Mouse (Mus musculus) liver, postnatal 0 days (tissue): ENCODE data around the gene 4933428G20Rik. TPM values are rescaled to one million over a fixed set of nuclear protein-coding genes. Genes with fewer than 3 reads are reported as not detected.

ENCODE experiments used
- ATAC-seq: fragments of 200-750 bp; cut with Nextera tagmentation; 2 replicates; pipeline ENCODE4 v1.8.0; 2017; ENCODE audit warnings: mild to moderate bottlenecking, moderate library complexity
- DNase-seq: peaks from one replicate; pipeline ENCODE4 v3.0.0-alpha.2; 2016
- H3K27ac ChIP-seq: fragments of 300-500 bp; sonication (generic); 2 replicates; pipeline ENCODE4 v1.5.1; 2014; ENCODE audit warnings: antibody characterized with exemption, moderate library complexity, mild to moderate bottlenecking, low read depth
- H3K27me3 ChIP-seq: fragments of 300-500 bp; sonication (generic); 2 replicates; pipeline ENCODE4 v1.6.1; 2014; ENCODE audit warnings: low read length, control low read depth, mixed read lengths; ENCODE audit not compliant: insufficient read depth
- H3K36me3 ChIP-seq: fragments of 300-500 bp; sonication (generic); replicated peaks from 2 replicates; pipeline ENCODE4 v1.6.1; 2014; ENCODE audit warnings: mild to moderate bottlenecking, control low read depth, low read length, moderate library complexity, mixed read lengths; ENCODE audit not compliant: insufficient read depth
- H3K4me1 ChIP-seq: fragments of 300-500 bp; sonication (generic); 2 replicates; pipeline ENCODE4 v1.6.1; 2014; ENCODE audit warnings: antibody characterized with exemption, mild to moderate bottlenecking, control low read depth; ENCODE audit not compliant: insufficient read depth
- H3K4me2 ChIP-seq: fragments of 300-500 bp; sonication (generic); 2 replicates; pipeline ENCODE4 v1.6.1; 2014; ENCODE audit warnings: low read depth, mild to moderate bottlenecking, low read length, moderate library complexity, mixed read lengths
- H3K4me3 ChIP-seq: fragments of 300-500 bp; sonication (generic); 2 replicates; pipeline ENCODE4 v1.5.1; 2014; ENCODE audit warnings: low read depth, low read length
- H3K9ac ChIP-seq: fragments of 300-500 bp; sonication (generic); replicated peaks from 2 replicates; pipeline ENCODE4 v1.6.1; 2014; ENCODE audit warnings: mild to moderate bottlenecking, moderate library complexity
- H3K9me3 ChIP-seq: fragments of 300-500 bp; sonication (generic); 2 replicates; pipeline ENCODE4 v1.6.1; 2016; ENCODE audit warnings: mild to moderate bottlenecking, control low read depth, low read length, mixed read lengths
- CTCF ChIP-seq: sonication (generic); IDR thresholded peaks from 2 replicates; pipeline ENCODE4 v1.5.1; 2016; ENCODE audit warnings: antibody characterized with exemption, low read depth
- EP300 ChIP-seq: IDR thresholded peaks from 2 replicates; pipeline ENCODE4 v1.6.1; 2016; ENCODE audit warnings: antibody characterized with exemption, low read depth, mild to moderate bottlenecking
- WGBS: fragments of 180-500 bp; shearing (Covaris S2); extraction: QIAGEN DNeasy Blood & Tissue Kit; methylation state at CpG from one replicate; pipeline ENCODE4 v1.1.7; 2014; ENCODE audit not compliant: insufficient replicate concordance; 5-methylcytosine and 5-hydroxymethylcytosine counted together
- polyA plus RNA-seq: library from polyadenylated mRNA; unstranded; fragments of >200 nt; fragmentation: Nextera tagmentation; extraction: Ambion mirVana; gene quantifications from 2 replicates; pipeline ENCODE4 v1.2.1, GENCODE M21; 2015

The 4933428G20Rik gene
- polyA plus RNA-seq, 1 experiment from 2014 or later = 0.25 TPM

DNA sequence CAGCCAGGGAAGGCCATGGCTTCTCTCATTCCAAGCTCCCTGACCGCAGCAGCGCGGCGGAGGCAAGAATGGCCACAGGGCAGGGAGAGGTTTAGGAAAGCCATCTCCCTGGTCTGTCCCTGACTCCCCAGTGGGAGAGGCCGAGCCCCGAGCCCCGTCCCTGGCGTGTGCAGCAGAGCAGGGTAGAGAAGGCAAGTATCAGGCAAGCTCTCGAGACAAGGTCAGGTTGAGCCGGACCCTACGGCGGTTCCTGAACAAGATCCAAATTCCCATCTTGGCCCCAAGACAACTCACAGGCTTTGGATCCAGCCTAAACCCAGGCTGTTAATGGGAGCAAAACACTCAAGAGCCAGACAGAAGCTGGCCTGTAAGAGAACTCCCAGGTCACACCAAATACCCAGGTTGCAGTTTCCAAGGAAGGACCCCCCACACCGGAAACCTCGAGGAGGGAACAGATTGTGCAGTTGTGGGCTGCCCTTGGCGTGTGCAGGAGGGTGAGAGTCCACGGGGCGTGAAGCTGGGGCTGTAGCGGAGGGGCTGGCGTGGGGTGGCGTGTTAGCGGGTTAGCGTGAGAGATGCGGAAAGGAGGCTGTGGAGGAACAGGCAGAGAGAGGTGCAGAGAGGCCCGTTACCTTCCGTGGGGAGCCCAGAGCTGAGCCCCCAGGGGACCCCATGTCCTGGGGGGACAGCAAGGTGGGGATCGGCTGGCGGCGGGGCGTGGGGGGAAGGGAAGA, 21.8 kb upstream of the 4933428G20Rik start:
- Histone ChIP-seq H3K4me3 (no peak overlapping the region), H3K27ac (no peak overlapping the region), H3K4me2 (no peak overlapping the region), H3K27me3 (peaks cover 18% of the 10 kb centered on the region; the same call in 1 of the 2 replicates), H3K9me3 (no peaks in the 10 kb centered on the region), H3K36me3 (no peaks in the 10 kb centered on the region), H3K9ac (no peak overlapping the region), H3K4me1 (no peaks in the 10 kb centered on the region)
- 77% methylated on average over 29 of the region's 29 CpGs for WGBS
- ATAC-seq = no peak
- DNase-seq = no peak
- no peak for TF ChIP-seq EP300
- no peak for TF ChIP-seq CTCF

DNA sequence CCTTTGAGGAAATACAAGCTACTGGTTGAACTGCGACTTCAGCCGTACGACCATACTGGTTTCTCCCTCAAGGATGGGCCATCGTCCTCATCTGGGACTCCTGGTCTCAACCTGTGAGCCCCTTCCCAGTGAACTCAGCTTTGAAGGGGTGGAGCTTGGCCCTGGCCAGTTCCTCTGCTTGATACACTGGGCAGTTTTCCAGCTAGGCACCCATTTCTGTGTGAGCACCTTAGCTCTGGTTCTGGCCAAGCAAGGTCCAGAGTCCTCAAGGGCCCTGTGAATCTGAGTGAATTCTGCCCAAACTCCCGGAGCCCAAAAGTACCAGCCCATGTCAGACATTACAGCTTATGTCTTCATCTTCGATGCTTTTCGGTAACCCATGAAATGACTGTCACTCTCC, 20.4 kb upstream of the 4933428G20Rik start:
- no peaks in the 10 kb centered on the region for H3K4me1 ChIP-seq
- WGBS = 84% methylated on average over 7 of the region's 7 CpGs
- no peaks in the 10 kb centered on the region for H3K36me3 ChIP-seq
- no peak for ATAC-seq
- no peak overlapping the region for H3K4me3 ChIP-seq
- TF ChIP-seq CTCF (no peak), EP300 (no peak)
- H3K9ac ChIP-seq = no peak overlapping the region
- H3K27ac ChIP-seq = no peak overlapping the region
- peaks cover 15% of the 10 kb centered on the region; the same call in 1 of the 2 replicates for H3K27me3 ChIP-seq
- no peak for DNase-seq
- no peaks in the 10 kb centered on the region for H3K9me3 ChIP-seq
- H3K4me2 ChIP-seq = no peak overlapping the region

GRCm38 (mm10) chr11:97513066-97513465, 12.9 kb upstream of the 4933428G20Rik start:
- ATAC-seq (no peak), DNase-seq (no peak)
- no peaks in the 10 kb centered on the region for H3K36me3 ChIP-seq
- TF ChIP-seq EP300 (no peak), CTCF (no peak)
- no peaks in the 10 kb centered on the region for H3K27me3 ChIP-seq
- H3K4me3 ChIP-seq = no peak overlapping the region
- no peak overlapping the region for H3K27ac ChIP-seq
- peaks cover 11% of the 10 kb centered on the region for H3K4me1 ChIP-seq
- WGBS = 88% methylated on average over 3 of the region's 3 CpGs
- H3K4me2 ChIP-seq = no peak overlapping the region
- no peaks in the 10 kb centered on the region for H3K9me3 ChIP-seq
- H3K9ac ChIP-seq = no peak overlapping the region

DNA sequence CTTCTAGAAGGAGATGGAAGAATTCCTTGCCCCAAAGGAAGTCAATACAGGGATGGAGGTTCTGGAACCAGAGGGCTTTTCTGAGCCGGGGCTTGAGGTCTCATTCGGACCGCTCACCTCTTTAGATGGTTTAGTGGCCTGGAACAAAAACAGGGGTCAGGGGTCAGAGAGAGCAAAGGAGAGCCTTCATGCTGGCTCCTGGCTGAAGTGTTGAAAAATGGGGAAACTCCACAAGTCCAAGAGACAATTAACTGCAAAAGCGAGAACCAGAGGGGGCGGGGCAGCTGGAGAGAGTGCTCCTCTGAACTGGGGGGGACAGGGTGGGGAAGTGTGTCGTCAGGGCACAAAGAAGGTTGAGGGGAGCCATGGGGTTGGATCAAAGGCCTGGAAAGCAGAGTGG, 12.4 kb upstream of the 4933428G20Rik start:
- 62% methylated on average over 6 of the region's 6 CpGs for WGBS
- no peak for DNase-seq
- peak overlapping the region; percentile 36 for H3K4me3 ChIP-seq

GRCm38 (mm10) chr11:97511661-97512369, 11.7 kb upstream of the 4933428G20Rik start:
- peaks cover 11% of the 10 kb centered on the region for H3K4me1 ChIP-seq

More for the DNA sequence above, 12.4 kb upstream of the 4933428G20Rik start:
- Histone ChIP-seq H3K4me2 (peak overlapping the region; percentile 62), H3K9me3 (no peaks in the 10 kb centered on the region), H3K27me3 (no peaks in the 10 kb centered on the region), H3K9ac (peak overlapping the region; percentile 44; the same call in 1 of the 2 replicates), H3K27ac (peak overlapping the region; percentile 59), H3K4me1 (peaks cover 11% of the 10 kb centered on the region), H3K36me3 (no peaks in the 10 kb centered on the region)
- no peak for ATAC-seq
- TF ChIP-seq CTCF (no peak), EP300 (no peak)

More at GRCm38 (mm10) chr11:97511661-97512369, 11.7 kb upstream of the 4933428G20Rik start:
- DNase-seq (peak; percentile 67), ATAC-seq (peak; percentile 56)
- no peaks in the 10 kb centered on the region for H3K9me3 ChIP-seq
- peak overlapping the region; percentile 36 for H3K4me3 ChIP-seq
- WGBS = 26% methylated on average over 13 of the region's 13 CpGs
- no peaks in the 10 kb centered on the region for H3K27me3 ChIP-seq
- H3K4me2 ChIP-seq = peak overlapping the region; percentile 62
- H3K27ac ChIP-seq = peak overlapping the region; percentile 62
- H3K9ac ChIP-seq = peak overlapping the region; percentile 44
- TF ChIP-seq CTCF = no peak
- peak; percentile 10; the same call in 1 of the 2 replicates for TF ChIP-seq EP300
- no peaks in the 10 kb centered on the region for H3K36me3 ChIP-seq
